Mouse (Mus musculus): ENCODE measurements around the gene Ociad2.
A peak's percentile ranks its signal among the peaks of the same experiment; 100 is the strongest.

The Ociad2 gene

DNA sequence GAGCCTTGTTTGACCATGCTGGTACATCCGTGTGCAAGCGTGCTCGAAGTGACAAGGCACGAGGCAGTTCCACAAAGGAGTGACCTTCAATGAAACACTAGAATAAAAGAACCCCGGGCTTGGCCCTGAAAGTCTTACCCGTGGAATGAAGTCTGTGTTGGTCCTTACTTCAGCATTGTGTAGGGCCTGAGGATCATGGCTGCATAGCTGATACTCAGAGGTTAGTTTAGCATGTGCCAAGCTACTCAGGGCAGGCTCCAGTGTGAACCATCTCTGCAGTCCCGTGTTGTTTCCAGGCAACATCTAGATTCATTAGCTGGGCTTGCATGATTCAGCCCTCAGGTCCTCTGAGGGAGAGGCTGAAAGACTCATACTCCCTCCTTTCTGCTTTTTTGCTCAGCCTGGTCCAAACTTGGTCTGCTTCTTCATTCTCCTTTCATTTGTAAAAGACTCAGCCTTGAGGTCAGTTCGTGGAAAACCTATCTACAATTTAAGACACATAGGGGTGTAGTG lies at the start of gene Ociad2:
Gene Ociad2, minus strand, starts transcription at position 306 of the 513 bp plus-strand sequence.
- no peak for DNase-seq (ENCODE audit: low spot score in 2 of 2)

GRCm38 (mm10) chr5:73383647-73383970 lies 42.8 kb upstream of the Ociad2 start:
- DNase-seq (ENCODE audit: low spot score in 2 of 2), result no peak

- peak; percentile 59 to 74 for DNase-seq (ENCODE audit: low spot score in 2 of 2)
Observed at GRCm38 (mm10) chr5:73382737-73383646, 42.2 kb upstream of the Ociad2 start.

DNA sequence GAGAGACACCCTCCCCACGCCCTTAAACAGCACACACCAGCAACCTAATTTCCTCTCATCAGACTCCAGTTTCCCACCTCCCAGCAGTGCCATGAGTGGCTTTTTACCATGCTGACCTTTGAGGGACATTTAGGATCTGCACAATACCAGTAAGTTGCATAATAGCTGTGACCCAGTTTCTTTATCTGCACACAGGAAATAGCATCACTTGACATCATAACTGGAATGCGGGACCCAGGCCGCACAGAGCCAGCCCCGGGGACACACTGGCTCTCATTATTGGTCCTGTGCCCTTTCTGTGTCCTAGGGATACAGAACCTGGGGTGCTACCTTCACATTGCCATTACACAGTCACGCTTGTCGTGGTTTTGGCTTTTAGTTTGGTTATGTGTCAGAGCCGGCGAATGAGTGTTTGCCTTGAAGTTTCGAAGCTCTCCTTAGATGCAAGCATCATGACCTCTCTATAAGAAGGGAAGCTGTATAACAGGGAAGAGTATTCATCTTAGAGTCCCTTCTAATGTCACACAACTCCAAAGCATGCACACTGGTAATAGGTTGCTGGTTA lies 41.2 kb upstream of the Ociad2 start:
- no peak for DNase-seq (ENCODE audit: low spot score in 2 of 2)

GRCm38 (mm10) chr5:73381510-73381909 lies 40.7 kb upstream of the Ociad2 start:
- no peak for DNase-seq (ENCODE audit: low spot score in 2 of 2)

DNA sequence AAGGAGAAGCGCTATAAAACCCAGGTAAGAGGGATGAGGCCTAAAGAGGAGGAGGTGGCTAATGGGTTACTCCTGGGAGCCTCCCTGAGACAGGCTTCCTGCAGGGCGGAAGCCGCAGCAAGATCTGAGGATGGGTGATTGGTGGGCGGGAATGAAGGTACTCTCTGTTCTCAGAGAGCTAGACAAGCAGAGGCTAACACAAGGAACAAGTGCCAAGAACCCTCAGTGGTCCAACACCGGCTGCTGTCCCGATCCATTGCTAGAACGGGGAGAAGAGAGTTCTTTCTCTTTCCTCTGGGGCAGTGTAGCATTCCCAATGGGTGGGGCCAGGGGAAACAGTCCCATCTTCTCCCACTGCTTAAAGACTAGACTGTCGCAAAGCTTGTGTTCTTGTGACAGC lies 40.0 kb upstream of the Ociad2 start:
- no peak for DNase-seq (ENCODE audit: low spot score in 2 of 2)

- DNase-seq (ENCODE audit: low spot score in 2 of 2), result peak; percentile 87 to 89
Observed at GRCm38 (mm10) chr5:73379908-73380307, 39.1 kb upstream of the Ociad2 start.

DNA sequence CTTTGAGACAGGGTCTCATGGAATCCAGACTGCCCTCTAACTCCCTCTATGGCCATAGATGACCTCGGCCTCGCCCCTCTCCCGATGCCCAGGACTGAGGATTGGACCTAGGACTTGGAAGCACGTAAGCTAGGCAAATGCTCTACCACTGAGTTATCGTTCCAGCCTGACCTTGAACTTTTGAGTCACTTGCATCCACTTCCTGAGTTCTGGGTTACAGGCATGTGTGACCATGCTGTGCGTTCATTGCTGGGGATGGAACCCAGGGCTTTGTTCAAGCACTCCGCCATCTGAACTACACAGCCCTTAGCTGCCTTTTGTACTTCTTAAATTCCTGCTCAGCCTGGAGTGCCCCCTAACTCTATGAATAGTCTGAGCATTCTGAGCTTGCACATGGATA lies 35.7 kb upstream of the Ociad2 start:
- DNase-seq (ENCODE audit: low spot score in 2 of 2), result no peak

DNA sequence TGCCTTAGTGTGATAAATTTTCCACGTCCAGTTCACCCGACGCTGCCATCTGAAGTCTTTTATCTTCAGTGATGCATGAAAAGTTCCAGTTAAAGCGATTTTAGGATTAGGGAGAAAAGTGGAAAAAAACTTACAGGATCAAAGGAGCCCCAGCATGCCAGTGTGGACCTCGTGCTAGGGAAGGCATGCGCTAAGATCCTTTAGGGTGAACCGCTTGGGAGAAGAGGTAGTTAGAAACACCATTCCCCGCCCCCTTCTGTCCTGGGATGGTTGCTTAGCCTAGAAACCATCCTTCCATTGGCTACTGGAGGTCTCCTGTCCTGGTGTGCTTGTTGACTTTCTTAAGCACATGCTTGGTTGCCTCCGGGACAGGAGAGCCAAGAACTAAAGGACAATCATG lies 35.2 kb upstream of the Ociad2 start:
- no peak for DNase-seq (ENCODE audit: low spot score in 2 of 2)

DNA sequence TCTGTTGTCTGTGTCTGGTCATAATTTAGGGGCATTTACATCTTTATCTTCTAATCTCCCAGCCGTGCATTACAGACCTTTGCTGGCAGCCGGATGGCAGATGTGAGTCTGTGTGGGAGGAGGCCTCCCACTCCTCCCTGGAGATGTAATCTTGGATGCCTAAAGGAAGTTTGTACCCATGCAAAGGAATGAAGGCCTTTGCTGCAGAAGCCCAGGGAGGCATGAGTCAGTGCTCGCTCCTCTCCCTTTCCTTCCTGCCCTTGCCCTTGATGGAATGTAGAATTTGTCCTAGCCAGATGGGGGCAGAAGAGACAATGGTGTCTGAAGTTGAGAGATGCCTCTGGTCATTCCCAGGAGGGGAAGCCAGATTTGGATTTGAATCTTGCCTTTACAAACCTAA lies 32.4 kb upstream of the Ociad2 start:
- DNase-seq (ENCODE audit: low spot score in 2 of 2), result no peak

DNA sequence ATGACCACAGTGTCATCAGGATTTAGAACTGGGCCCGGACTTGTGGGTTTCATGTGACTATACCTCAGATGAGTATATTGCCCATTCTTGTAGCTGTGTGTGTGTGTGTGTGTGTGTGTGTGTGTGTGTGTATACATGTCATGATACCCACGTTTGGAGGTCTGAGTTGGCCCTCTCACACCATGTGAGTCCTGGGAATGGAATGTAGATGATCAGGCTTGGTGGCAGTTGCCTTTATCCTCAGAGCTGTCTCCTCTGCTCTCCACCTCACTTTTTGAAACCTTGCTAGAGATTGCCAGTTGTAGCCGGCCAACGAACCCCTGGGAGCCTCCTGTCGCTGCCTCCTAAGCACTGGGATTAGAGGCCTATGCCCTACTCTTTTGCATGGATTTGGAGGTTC lies 31.8 kb upstream of the Ociad2 start:
- DNase-seq (ENCODE audit: low spot score in 2 of 2), result no peak

GRCm38 (mm10) chr5:73369731-73370130 lies 28.9 kb upstream of the Ociad2 start:
- DNase-seq (ENCODE audit: low spot score in 2 of 2), result no peak

- no peak for DNase-seq (ENCODE audit: low spot score in 2 of 2)
Observed at GRCm38 (mm10) chr5:73368845-73369447, 28.1 kb upstream of the Ociad2 start.

GRCm38 (mm10) chr5:73367906-73368305 lies 27.1 kb upstream of the Ociad2 start:
- no peak for DNase-seq (ENCODE audit: low spot score in 2 of 2)

DNA sequence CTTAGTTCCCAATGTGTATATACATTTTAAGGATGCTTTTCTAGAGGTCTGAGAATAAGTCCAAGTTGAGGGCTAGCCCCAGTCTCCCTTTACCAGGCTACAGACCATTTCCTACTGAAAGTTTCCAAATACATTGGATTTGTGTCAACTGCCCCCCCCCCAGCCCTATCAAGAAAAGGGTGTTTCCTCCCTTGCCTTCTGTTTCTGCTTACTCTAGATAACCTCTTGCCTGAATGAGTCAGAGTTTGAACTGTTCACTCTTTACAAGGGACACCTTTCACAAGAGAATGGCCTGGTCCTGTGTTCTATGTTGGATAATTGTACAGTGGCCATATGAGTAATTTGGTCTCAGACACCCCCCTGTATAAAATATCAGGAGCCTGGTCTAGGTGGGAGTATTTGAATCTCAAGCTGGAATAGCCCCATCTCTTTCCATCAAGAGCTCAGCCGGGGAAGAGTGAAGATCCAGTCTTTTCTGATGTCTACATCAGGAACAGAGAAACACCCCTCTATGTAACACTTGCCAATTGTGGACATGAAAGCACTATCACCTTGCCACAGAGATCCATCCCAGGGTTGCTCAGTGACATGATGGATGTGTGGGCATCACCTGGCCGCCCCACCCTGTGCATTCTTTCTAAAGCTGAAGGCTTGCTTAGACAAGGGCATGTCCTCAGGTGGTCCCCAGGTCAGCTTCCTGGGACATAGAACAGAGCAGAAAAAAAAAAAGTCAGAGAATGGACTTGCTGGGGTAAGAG lies 23.5 kb upstream of the Ociad2 start:
- no peak for DNase-seq (ENCODE audit: low spot score in 2 of 2)

- no peak for DNase-seq (ENCODE audit: low spot score in 2 of 2)
Observed at GRCm38 (mm10) chr5:73362791-73363190, 22.0 kb upstream of the Ociad2 start.

DNA sequence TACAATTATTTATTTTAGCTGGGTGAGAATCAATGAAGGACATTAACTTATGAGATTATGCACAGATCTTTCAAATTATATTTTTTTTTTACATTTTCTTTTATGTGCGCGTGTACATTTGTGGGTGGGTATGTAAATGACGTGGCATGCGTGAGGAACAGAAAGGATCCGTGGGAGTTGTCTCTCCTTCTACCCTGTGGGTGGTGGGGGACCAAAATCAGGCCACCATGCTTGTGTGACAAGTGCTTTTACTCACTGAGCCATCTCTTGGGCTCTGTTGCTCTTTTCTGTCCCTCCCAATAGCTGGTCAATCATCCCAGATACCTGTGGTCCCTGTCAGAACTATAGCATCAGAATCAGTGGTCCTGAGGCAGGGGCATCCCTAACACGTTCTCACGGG lies 21.5 kb upstream of the Ociad2 start:
- DNase-seq (ENCODE audit: low spot score in 2 of 2), result no peak

- DNase-seq (ENCODE audit: low spot score in 2 of 2), result no peak
Observed at GRCm38 (mm10) chr5:73360240-73360639, 19.4 kb upstream of the Ociad2 start.

DNA sequence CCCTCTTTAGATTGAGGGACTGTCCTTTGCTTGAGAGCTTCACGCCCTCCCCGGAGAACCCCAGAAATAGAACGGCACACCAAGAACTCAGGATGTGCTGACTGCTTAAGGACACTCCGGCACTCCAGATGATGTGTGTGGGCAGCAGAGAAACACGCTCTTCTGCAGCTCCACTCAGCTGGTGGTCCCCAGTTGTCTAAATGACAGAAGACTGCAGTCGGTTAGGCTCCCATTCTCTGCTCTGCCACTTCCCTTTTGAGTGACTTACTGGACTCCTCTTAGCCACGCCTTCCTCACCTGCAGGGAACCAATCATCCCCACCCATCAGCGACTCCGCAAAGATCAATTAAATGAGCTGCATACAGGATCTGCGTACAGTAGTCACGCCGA lies 18.9 kb upstream of the Ociad2 start:
- DNase-seq (ENCODE audit: low spot score in 2 of 2), result no peak

- DNase-seq (ENCODE audit: low spot score in 2 of 2), result no peak
Observed at GRCm38 (mm10) chr5:73359134-73359751, 18.4 kb upstream of the Ociad2 start.

- DNase-seq (ENCODE audit: low spot score in 2 of 2), result no peak
Observed at GRCm38 (mm10) chr5:73355393-73355792, 14.6 kb upstream of the Ociad2 start.

DNA sequence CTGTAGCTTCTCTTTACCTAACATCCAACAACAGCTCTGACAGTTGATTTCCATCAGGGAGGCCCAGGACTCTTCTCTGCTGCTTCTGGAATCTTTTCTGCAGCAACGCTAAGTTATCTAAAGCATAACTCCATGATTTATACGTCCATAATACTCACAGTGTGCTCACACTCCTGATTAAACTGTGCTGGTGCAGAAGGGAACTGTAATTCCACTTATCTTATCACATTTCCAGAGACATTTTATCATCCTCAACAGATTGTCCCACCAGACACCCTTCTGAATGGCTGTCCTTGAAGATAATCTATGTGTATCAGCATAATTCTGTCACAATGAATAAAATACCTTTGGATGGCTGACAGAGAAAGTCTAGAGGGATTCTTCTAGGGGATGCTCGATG lies 13.2 kb upstream of the Ociad2 start:
- DNase-seq (ENCODE audit: low spot score in 2 of 2), result no peak
